Mouse (Mus musculus): ENCODE measurements around the gene Magi1.

The Magi1 gene

DNA sequence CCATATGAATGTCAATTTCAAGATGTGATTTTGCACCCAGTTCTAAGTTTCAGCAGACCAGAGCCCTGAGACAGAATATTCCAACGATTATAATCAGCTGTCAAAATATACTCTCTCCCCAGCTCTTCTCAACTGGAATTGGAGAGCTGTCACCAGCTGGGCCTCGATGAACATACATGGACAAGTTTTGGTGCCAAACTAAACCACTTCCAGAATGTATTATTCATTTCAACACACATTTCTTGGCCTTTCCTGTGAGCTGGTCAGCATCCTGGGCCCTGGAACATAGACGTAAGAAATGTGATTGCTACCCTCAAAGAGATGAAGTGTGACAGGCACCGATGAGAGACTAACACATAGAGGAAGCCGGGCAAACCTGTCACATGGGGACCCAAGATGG is 13.7 kb downstream of the Magi1 start:
- H3K36me3 ChIP-seq (ENCODE audit: control insufficient read depth, insufficient read depth, low read length, poor library complexity, severe bottlenecking), result no peaks in the 10 kb centered on the region
- DNase-seq (ENCODE audit: low read depth, low spot score), result no peak
- no peaks in the 10 kb centered on the region for H3K27me3 ChIP-seq (ENCODE audit: control insufficient read depth, insufficient read depth, low read length, poor library complexity, severe bottlenecking)

DNA sequence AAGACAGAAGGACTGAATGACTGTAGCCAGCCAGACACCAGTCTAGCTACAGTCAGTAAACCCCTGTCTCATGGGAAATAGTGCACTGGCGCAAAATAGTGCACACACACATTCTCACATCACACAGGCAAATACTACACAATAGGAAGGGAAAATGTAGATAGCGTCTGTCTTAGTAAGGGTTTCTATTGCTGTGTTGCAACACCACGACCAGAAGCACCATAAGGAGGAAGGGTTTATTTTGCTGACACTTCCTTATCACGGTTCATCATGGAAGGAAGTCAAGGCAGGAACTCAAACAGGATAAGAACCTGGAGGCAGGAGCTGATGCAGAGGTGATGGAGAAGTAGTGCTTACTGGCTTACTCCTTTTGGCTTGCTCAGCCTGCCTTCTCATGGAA is 14.5 kb downstream of the Magi1 start:
- DNase-seq (ENCODE audit: low read depth, low spot score), result no peak
- Histone ChIP-seq H3K36me3 (ENCODE audit: control insufficient read depth, insufficient read depth, low read length, poor library complexity, severe bottlenecking) (no peaks in the 10 kb centered on the region), H3K27me3 (ENCODE audit: control insufficient read depth, insufficient read depth, low read length, poor library complexity, severe bottlenecking) (no peaks in the 10 kb centered on the region)

DNA sequence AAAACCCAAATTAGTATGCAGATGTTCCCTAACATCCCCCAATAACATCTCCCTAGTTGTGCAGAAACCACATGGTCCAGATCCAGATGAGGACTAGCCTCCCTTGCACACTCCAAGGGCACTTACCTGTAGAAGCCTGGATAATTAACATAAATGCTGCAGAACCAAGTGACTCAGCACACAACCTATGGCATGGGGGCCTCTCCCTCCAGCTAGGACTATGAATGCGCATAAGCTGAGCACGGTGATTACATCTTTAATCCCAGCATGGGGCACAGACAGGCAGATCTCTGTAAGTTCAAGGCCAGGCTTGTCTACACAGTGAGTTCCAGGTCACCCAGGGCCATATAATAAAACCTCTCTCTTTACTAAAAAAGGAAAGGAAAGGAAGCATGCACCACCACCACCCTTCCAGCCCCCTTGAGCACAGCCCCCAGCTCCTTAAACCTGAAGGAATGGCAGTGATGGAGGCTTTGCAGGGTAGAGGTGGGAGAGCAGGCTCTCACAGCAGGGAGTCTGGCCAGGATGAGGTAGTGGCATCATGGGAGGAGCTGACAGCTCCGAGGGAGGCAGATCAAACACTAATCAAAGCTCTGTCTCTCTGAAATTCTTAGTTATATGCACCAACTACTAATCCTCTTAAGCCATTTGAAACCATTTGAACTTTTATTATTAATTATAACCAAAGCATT is 18.3 kb downstream of the Magi1 start:
- no peaks in the 10 kb centered on the region for H3K27me3 ChIP-seq (ENCODE audit: control insufficient read depth, insufficient read depth, low read length, poor library complexity, severe bottlenecking)
- DNase-seq (ENCODE audit: low read depth, low spot score), result no peak
- no peaks in the 10 kb centered on the region for H3K36me3 ChIP-seq (ENCODE audit: control insufficient read depth, insufficient read depth, low read length, poor library complexity, severe bottlenecking)

DNA sequence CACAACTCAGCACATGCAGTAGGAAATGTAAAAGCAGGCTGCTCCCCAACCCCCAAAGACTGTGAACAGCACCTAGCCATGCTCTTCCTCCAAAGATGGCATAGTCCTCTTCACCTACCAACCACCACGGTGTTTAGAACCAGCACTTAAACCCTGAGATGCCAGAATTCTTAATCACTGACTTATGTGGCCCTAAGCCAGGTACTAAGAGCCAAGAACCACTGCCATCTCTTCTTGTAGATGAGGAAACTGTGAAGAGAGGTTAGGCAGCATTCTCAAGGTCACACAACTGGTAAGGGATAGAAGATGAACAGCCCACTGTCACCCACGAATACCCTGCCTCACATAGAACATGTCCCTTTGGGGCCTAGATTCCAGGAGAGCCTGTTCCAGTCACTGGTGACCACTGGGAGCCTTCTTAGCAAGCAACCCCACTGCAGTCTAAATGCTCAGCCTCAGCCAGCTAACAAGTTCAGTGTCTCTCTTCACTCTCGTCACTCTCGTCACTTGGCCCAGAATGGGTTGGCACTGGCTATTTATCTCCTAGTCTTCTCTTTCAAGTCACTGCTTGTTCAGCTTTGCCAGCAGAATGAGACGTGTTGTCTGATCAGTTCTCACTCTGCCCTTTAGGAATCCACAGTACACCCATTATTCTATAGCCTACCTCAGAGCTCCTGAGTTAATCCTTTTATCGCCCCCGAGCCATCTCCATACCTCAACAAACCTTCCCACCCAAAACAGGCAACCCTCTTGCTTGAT is 19.4 kb downstream of the Magi1 start:
- no peak for DNase-seq (ENCODE audit: low read depth, low spot score)
- H3K36me3 ChIP-seq (ENCODE audit: control insufficient read depth, insufficient read depth, low read length, poor library complexity, severe bottlenecking), result no peaks in the 10 kb centered on the region
- no peaks in the 10 kb centered on the region for H3K27me3 ChIP-seq (ENCODE audit: control insufficient read depth, insufficient read depth, low read length, poor library complexity, severe bottlenecking)

DNA sequence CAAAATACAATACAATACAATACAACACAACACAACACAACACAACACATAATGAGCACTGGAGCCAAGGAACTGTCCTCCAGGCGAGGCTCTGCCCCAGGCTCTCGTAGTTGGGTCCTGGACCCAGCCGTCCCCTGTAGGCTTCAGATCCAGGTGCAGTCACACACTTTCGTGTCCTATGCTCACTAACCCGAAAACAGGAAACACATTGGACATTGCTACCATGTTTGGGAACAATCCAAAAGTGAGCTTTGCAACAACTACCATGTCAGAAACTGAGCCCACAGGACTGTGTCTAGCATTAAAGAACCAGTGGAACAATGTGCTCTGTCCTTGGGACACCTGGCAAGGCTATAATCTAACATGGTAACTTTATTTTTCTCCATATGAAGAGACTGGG is 22.9 kb downstream of the Magi1 start:
- H3K27me3 ChIP-seq (ENCODE audit: control insufficient read depth, insufficient read depth, low read length, poor library complexity, severe bottlenecking), result no peaks in the 10 kb centered on the region
- H3K36me3 ChIP-seq (ENCODE audit: control insufficient read depth, insufficient read depth, low read length, poor library complexity, severe bottlenecking), result no peaks in the 10 kb centered on the region
- DNase-seq (ENCODE audit: low read depth, low spot score), result no peak

DNA sequence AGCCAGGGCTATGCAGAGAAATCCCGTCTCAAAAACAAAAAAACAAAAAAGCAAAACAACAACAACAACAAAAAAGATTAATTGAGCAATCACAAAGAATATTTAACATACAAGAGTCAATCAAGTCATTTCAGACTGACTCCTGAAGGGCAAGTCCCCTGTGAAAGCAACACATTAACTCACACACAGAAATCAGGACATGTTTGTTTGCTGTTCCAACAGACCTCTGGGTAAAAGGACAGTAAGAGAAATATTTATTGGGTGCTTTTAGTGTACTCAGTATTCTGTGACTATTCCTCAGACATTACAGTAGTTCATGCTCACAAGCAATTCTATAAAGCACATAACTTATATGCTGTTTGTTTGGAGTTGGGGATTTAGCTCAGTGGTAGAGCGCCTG is 23.7 kb downstream of the Magi1 start:
- DNase-seq (ENCODE audit: low read depth, low spot score), result no peak
- Histone ChIP-seq H3K36me3 (ENCODE audit: control insufficient read depth, insufficient read depth, low read length, poor library complexity, severe bottlenecking) (no peaks in the 10 kb centered on the region), H3K27me3 (ENCODE audit: control insufficient read depth, insufficient read depth, low read length, poor library complexity, severe bottlenecking) (no peaks in the 10 kb centered on the region)

DNA sequence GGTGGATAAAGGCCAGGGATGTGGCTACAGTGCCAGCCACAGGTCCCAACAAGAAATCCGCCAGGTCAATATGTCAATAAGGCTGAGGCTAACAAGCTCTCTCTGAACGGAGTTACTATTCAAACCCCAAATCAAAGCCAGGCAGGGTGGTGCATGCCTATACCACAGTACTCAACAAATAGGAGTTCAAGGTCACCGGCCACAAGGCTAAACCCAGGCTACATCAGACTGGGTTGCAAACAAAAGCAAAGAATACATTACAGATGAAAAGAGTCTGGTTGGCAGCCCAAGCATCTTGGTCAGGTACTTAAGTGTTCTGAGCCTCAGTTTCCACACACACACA is 25.9 kb downstream of the Magi1 start:
- Histone ChIP-seq H3K27me3 (ENCODE audit: control insufficient read depth, insufficient read depth, low read length, poor library complexity, severe bottlenecking) (no peaks in the 10 kb centered on the region), H3K36me3 (ENCODE audit: control insufficient read depth, insufficient read depth, low read length, poor library complexity, severe bottlenecking) (no peaks in the 10 kb centered on the region)
- DNase-seq (ENCODE audit: low read depth, low spot score), result no peak

DNA sequence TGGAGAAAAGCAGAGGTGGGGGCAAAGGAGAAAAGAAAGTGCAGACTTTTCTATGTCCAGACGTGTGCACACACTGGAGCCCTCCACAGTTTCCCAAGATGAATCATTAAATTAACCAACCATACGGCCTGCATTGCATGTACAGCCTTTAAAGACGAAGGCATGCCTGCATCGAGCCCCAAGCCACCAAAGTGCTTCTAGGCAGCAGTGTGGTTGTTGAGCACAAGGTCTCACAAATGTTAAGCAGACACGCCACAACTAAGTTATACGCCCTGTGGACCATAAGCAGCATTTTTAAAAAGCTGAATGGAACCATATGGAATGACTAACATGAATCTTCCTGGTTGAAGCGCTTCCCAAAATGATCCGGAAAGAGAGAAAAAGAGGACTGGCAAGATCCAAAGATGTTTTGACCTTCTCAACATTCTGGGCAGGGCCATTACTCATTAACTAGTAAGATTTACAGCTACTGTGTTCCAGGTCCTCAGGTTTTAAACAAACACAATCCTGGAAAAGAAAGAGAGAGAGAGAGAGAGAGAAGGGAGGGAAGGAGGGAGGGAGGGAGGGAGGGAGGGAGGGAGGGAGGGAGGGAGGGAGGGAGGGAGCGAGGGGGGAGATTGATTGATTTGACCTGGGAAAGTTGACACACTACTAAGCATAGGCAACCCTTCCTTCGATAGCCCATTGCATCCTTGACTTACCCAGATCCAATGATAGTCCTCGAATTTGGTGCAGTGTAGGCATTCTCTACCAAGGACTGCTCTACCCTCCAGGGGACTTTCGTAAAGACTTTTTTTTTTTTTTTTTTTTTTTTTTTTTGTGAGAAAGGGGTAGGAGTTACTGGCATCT is 26.5 kb downstream of the Magi1 start:
- Histone ChIP-seq H3K36me3 (ENCODE audit: control insufficient read depth, insufficient read depth, low read length, poor library complexity, severe bottlenecking) (no peaks in the 10 kb centered on the region), H3K27me3 (ENCODE audit: control insufficient read depth, insufficient read depth, low read length, poor library complexity, severe bottlenecking) (no peaks in the 10 kb centered on the region)
- no peak for DNase-seq (ENCODE audit: low read depth, low spot score)

DNA sequence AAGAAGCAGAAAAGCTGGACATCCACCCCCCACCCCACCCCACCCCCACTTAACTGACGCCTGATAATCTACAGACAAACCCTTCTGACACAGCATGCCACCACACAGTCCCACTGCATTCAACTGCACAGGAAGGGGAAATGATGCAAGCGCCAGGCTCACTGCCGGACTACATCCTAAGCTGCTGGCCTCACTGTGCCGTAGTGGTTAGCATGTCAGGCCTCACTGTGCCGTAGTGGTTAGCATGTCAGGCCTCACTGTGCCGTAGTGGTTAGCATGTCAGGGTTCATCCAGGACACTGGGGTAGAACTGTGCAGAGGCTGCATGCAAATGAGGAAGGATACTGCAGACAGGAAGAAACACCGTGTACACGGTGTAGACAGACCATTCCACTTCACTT is 29.8 kb downstream of the Magi1 start:
- no peak for DNase-seq (ENCODE audit: low read depth, low spot score)
- H3K27me3 ChIP-seq (ENCODE audit: control insufficient read depth, insufficient read depth, low read length, poor library complexity, severe bottlenecking), result no peaks in the 10 kb centered on the region
- H3K36me3 ChIP-seq (ENCODE audit: control insufficient read depth, insufficient read depth, low read length, poor library complexity, severe bottlenecking), result no peaks in the 10 kb centered on the region

DNA sequence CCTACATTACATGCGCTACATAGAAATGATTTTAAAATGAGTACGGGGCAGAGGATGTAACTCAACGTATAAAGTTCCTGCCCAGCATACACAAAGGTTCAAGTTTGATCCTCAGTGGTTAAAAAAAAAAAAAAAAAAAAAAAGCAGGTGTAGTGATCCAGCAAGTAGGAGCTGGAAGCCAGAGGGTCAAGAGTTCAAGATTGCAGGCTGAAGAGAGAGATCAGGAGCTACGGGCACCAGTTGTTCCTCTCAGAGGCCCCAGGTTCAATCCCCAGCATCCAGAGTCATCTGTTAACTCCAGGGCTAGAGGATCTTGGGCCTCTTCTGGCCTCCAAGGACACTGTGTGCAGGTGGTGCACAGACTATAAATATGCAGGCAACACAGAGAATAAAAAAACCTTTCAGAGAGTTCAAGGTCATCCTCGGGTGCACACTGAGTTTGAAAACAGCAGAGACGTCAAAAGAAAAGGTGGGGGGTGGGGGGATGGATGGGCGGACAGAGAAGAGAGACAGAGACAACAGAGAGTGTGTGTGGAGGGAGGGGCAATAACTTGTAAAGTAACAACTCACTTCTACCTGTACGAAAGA is 32.3 kb downstream of the Magi1 start:
- no peaks in the 10 kb centered on the region for H3K27me3 ChIP-seq (ENCODE audit: control insufficient read depth, insufficient read depth, low read length, poor library complexity, severe bottlenecking)
- DNase-seq (ENCODE audit: low read depth, low spot score), result no peak
- no peaks in the 10 kb centered on the region for H3K36me3 ChIP-seq (ENCODE audit: control insufficient read depth, insufficient read depth, low read length, poor library complexity, severe bottlenecking)

DNA sequence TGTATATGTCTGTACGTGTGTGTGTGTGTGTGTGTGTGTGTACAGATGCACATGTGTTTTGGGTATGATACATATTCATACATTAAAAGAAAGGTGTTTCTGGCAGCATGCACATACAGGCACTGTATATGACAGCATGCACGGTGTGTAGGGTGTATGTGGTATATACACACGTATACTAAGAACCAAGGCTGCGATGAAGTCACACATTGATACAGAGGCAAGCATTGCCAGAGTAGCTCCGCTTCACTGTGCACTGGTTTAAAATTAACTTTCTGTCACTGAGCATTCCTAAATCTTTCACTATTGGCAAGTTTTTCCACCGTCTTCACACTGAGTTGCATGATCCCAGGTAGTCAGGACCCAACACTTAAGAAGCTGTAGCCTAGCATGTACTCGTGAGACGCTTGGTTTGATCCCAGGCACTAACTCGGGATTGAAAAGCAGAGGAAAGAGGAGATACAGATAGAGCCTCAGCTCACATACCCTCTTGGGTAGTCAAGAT is 34.4 kb downstream of the Magi1 start:
- no peak for DNase-seq (ENCODE audit: low read depth, low spot score)
- Histone ChIP-seq H3K36me3 (ENCODE audit: control insufficient read depth, insufficient read depth, low read length, poor library complexity, severe bottlenecking) (no peaks in the 10 kb centered on the region), H3K27me3 (ENCODE audit: control insufficient read depth, insufficient read depth, low read length, poor library complexity, severe bottlenecking) (no peaks in the 10 kb centered on the region)

DNA sequence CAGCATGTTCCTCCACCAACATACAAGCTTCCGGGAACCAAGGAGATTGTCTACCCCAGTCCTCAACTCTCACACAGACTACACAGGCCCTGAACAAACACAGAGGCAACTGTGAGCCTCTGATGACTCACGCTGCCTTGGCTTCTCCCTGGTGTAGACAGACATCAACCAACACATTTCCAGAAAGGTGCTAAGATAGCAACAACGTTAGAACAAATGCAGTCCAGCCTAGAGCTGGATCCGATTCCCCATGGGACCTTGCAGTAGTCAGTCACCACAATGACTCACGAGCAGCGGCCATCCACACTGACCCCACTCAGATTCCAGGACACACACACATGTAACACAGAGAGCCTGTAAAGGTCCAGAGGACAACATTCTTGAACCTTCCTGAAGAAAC is 42.5 kb downstream of the Magi1 start:
- Histone ChIP-seq H3K36me3 (ENCODE audit: control insufficient read depth, insufficient read depth, low read length, poor library complexity, severe bottlenecking) (no peaks in the 10 kb centered on the region), H3K27me3 (ENCODE audit: control insufficient read depth, insufficient read depth, low read length, poor library complexity, severe bottlenecking) (no peaks in the 10 kb centered on the region)
- no peak for DNase-seq (ENCODE audit: low read depth, low spot score)

DNA sequence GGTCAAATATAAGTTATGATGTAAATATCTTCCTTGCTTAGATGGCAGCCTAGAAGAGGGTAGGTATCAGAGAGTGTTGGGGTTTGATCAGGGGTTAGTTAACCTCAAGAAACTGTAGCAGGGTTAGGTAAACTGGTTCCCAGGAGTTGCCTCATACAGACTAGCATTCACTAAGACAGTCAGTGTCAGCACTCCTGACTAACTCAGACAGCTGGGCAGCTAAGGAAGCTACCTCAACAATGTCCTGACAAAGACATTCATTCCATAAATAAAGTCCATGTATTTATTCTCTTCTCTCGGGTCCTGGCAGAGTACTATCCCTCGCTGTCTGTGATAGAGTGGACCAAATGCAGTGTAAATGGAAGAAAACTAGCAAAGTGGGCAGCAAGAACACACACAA is 45.1 kb downstream of the Magi1 start:
- no peaks in the 10 kb centered on the region for H3K27me3 ChIP-seq (ENCODE audit: control insufficient read depth, insufficient read depth, low read length, poor library complexity, severe bottlenecking)

DNA sequence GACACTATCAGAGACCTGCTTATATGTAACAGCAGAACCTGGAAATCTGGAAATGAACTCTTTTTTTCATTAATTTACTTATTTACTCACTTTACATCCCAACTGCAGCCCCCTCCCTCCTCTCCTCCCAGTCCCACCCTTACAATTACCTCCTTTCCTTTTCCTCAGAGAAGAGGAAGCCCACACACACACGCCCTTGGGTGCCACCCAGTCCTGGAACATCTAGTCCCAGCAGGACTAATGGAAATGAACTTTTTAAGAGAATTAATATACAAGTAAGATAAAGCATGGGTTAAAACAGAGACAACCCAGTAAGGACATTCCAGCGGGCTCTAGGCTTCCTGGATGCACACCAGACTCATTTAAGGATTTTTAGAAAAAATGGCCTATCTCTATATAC is 46.8 kb downstream of the Magi1 start:
- no peaks in the 10 kb centered on the region for H3K36me3 ChIP-seq (ENCODE audit: control insufficient read depth, insufficient read depth, low read length, poor library complexity, severe bottlenecking)
- no peaks in the 10 kb centered on the region for H3K27me3 ChIP-seq (ENCODE audit: control insufficient read depth, insufficient read depth, low read length, poor library complexity, severe bottlenecking)
- DNase-seq (ENCODE audit: low read depth, low spot score), result no peak

More for the DNA sequence above, 45.1 kb downstream of the Magi1 start:
- no peaks in the 10 kb centered on the region for H3K36me3 ChIP-seq (ENCODE audit: control insufficient read depth, insufficient read depth, low read length, poor library complexity, severe bottlenecking)
- DNase-seq (ENCODE audit: low read depth, low spot score), result no peak

All from splenic B cell, adult 2 months (primary cell).